Mouse (Mus musculus): ENCODE data around the gene Smarca4. TPM values are rescaled to one million over a fixed set of nuclear protein-coding genes. Genes with fewer than 3 reads are reported as not detected.
"Not testable (repeated sequence)": the region's sequence is repeated elsewhere in the genome, so short reads cannot be mapped to it uniquely, and the experiment has no call there.

The Smarca4 gene
- polyA plus RNA-seq, 1 experiment from 2014 or later: 183 TPM

DNA sequence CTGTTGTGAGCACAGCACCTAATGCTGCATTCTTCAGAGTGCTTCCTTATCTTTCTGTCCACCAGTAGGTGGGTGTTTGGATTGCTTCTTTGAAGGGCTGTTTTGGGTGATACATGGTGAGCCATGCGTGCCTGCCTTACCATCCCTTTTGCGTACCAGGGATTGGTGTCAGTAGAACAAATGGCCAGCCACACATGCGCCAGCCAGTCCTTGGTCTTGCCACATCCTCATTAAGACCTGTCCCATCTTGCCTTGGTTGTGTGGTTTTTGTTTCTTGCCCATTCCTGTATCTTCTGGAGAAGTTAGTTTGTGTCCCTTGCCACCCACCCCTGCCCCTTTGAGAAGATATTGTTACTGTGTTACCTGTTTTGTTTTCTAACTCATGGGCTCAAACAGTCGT is 64.5 kb downstream of the Smarca4 start:
- Histone ChIP-seq H3K4me3 (replicated peaks) (no peak overlapping the region), H3K27ac (no peak overlapping the region), H3K9me3 (no peaks in the 10 kb centered on the region), H3K4me2 (replicated peaks) (no peak overlapping the region), H3K36me3 (peaks cover 97% of the 10 kb centered on the region), H3K9ac (replicated peaks) (no peak overlapping the region), H3K4me1 (replicated peaks) (no peaks in the 10 kb centered on the region), H3K27me3 (no peaks in the 10 kb centered on the region)
- 96% methylated on average over 4 of the region's 4 CpGs for WGBS
- no peak for ATAC-seq

DNA sequence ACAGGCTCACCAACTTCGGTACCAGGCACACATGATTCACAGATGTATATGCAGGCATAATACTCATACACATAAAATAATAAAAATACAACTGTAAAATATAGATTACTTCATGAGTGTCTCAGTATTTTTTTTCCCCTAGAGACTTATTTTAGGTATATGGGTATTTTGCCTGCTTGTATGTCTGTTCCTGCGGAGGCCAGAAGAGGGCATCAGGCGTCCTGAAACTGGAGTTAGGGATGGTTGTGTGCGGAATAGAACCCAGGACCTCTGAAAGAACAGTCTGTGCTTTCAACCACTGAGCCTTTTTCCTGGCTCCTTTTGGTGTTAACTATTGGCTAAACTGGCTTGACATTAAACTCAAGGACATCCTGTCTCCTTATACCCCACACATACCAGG is 66.9 kb downstream of the Smarca4 start:
- no peak overlapping the region for H3K9ac ChIP-seq (replicated peaks)
- H3K4me3 ChIP-seq (replicated peaks): no peak overlapping the region
- H3K36me3 ChIP-seq: peaks cover 97% of the 10 kb centered on the region
- 86% methylated on average over 4 of the region's 4 CpGs for whole genome bisulfite sequencing
- no peak for ATAC-seq
- H3K4me2 ChIP-seq (replicated peaks): no peak overlapping the region
- H3K4me1 ChIP-seq (replicated peaks): no peaks in the 10 kb centered on the region
- no peak overlapping the region for H3K27ac ChIP-seq
- H3K27me3 ChIP-seq: no peaks in the 10 kb centered on the region
- no peaks in the 10 kb centered on the region for H3K9me3 ChIP-seq

DNA sequence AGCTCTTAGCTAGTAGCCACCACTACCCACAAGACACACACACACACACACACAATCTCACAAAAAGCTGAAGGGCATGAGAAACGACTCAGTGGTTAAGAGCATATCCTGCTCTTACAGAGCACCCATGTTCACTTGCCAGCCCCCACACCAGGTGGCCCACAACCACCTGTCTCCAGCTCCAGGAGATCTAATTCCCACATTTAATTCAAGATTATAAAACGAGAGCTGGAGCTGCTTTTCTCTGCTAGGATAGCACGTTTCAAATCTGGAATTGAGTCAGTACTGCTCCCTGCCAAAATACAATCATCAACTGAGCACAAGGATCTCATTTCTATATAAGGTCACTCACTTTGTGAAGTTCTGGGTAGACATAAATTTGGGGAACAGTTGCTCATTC is 67.9 kb downstream of the Smarca4 start:
- Histone ChIP-seq H3K4me2 (replicated peaks) (no peak overlapping the region), H3K9me3 (no peaks in the 10 kb centered on the region), H3K4me1 (replicated peaks) (no peaks in the 10 kb centered on the region), H3K9ac (replicated peaks) (no peak overlapping the region), H3K4me3 (replicated peaks) (no peak overlapping the region), H3K27me3 (no peaks in the 10 kb centered on the region), H3K27ac (no peak overlapping the region), H3K36me3 (peaks cover 97% of the 10 kb centered on the region)
- 87% methylated on average over 3 of the region's 3 CpGs for WGBS
- no peak for ATAC-seq

DNA sequence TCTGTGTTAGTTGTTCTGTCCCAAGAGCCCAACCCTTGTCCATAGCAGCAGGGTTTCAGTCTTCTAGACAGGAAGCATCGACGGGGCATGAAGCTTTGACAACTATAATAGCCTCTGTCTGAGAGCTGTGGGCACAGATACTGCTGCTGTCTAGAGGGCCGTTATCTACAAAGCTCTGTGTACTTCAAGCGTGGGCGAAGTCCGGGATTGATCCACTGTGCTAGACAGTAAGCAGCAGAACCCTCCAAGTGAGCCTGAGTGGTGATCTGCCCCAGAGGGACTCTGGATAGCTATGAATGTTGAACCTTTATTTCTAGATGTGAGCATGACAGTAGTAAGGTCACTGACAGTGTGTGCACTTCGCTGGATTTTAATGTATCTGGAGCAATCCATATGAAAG is 72.6 kb downstream of the Smarca4 start:
- H3K27me3 ChIP-seq: no peaks in the 10 kb centered on the region
- no peak overlapping the region for H3K9ac ChIP-seq (replicated peaks)
- peaks cover 97% of the 10 kb centered on the region for H3K36me3 ChIP-seq
- H3K4me2 ChIP-seq (replicated peaks): no peak overlapping the region
- H3K4me1 ChIP-seq (replicated peaks): no peaks in the 10 kb centered on the region
- no peak overlapping the region for H3K27ac ChIP-seq
- ATAC-seq: no peak
- WGBS: 90% methylated on average over 7 of the region's 7 CpGs
- no peaks in the 10 kb centered on the region for H3K9me3 ChIP-seq
- H3K4me3 ChIP-seq (replicated peaks): no peak overlapping the region

DNA sequence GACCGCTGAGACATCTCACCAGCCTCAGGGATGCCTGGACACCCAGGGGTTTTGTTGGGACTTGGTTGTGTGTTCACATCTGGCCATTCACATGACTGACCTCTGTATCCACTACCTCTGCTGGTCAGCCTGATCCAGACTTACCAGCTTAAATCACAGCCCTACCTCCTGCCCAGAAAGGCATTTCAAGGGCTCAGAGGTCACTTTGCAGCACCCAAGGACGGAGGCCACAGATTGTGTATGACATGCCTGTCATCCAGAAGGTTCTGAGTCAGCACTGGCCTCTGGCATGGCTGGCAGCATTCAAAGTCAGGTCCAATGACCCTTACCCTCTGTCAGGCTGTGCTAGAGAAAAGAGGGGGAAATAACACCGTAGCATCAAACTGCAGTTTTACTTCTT is 74.1 kb downstream of the Smarca4 start:
- no peak overlapping the region for H3K4me3 ChIP-seq (replicated peaks)
- WGBS: 95% methylated on average over 3 of the region's 3 CpGs
- H3K27me3 ChIP-seq: no peaks in the 10 kb centered on the region
- H3K27ac ChIP-seq: no peak overlapping the region
- H3K36me3 ChIP-seq: peaks cover 96% of the 10 kb centered on the region
- H3K4me1 ChIP-seq (replicated peaks): no peaks in the 10 kb centered on the region
- no peak overlapping the region for H3K9ac ChIP-seq (replicated peaks)
- no peak for ATAC-seq
- H3K4me2 ChIP-seq (replicated peaks): no peak overlapping the region
- no peaks in the 10 kb centered on the region for H3K9me3 ChIP-seq

DNA sequence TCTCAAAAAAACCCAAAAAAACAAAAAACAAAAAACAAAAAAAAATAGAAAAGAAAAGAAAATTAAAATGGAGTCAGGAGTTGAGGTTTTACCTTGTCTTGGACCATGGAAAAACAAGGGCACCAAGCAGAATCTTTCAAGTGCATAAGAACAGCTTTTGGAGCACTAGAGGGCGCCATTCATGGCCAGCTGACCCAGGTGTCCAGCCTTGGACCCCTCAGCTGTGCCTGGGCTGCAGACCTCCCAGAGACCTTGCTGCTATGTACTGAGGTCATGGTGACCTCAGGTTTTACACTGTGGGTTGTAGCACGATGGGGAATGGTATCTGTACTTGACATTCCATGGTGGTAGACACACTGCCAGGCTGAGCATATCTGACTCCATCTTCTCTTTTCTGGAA is 75.9 kb downstream of the Smarca4 start:
- Histone ChIP-seq H3K4me2 (replicated peaks) (no peak overlapping the region), H3K4me1 (replicated peaks) (no peaks in the 10 kb centered on the region), H3K27me3 (no peaks in the 10 kb centered on the region), H3K4me3 (replicated peaks) (no peak overlapping the region), H3K9me3 (no peaks in the 10 kb centered on the region), H3K27ac (no peak overlapping the region), H3K36me3 (peaks cover 96% of the 10 kb centered on the region), H3K9ac (replicated peaks) (no peak overlapping the region)
- peak; percentile 37; the same call in 1 of the 2 replicates for ATAC-seq
- 56% methylated on average over 2 of the region's 2 CpGs for WGBS

DNA sequence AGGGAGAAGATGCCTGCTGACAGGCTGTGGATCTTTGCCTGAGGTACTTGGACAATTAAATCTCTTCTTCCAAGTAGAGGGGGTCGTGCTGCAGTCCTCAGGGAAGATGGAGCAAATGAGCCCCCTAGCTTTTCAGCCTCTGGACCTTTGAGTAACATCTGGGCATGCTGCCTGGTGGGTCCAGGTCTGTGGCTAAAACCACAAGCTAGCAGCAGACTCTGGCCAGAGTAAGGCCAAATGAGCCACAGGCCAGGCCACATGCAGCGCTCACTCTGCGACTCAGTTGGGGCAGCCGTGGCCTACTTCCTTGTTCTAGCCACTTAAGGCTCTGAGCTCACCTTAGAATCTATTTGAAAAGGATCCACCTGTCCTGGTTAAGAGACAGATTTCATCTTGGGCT is 76.5 kb downstream of the Smarca4 start:
- no peak overlapping the region for H3K4me2 ChIP-seq (replicated peaks)
- no peaks in the 10 kb centered on the region for H3K4me1 ChIP-seq (replicated peaks)
- H3K27me3 ChIP-seq: no peaks in the 10 kb centered on the region
- H3K36me3 ChIP-seq: peaks cover 96% of the 10 kb centered on the region
- H3K9me3 ChIP-seq: no peaks in the 10 kb centered on the region
- H3K4me3 ChIP-seq (replicated peaks): no peak overlapping the region
- H3K9ac ChIP-seq (replicated peaks): no peak overlapping the region
- H3K27ac ChIP-seq: no peak overlapping the region
- no peak for ATAC-seq
- 97% methylated on average over 4 of the region's 4 CpGs for WGBS

DNA sequence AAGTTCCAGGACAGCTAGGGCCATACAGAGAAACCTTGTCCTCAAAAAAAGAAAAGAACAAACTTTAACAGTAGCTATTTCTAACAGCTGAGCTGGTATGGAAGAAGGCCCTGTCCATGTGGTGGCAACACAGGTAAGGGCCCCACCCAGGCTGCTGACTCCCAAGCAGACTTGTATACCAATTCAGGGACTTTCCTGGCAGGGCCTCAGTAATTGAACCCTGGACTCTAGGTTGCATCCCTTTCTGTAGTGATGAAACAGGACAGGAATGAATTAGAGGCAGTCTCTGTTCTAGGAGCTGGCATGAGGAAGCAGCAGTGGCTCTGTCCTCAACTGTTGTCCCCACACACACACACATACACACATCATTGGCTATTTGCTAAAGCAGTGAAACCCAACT is 78.1 kb downstream of the Smarca4 start:
- H3K36me3 ChIP-seq: peaks cover 93% of the 10 kb centered on the region

DNA sequence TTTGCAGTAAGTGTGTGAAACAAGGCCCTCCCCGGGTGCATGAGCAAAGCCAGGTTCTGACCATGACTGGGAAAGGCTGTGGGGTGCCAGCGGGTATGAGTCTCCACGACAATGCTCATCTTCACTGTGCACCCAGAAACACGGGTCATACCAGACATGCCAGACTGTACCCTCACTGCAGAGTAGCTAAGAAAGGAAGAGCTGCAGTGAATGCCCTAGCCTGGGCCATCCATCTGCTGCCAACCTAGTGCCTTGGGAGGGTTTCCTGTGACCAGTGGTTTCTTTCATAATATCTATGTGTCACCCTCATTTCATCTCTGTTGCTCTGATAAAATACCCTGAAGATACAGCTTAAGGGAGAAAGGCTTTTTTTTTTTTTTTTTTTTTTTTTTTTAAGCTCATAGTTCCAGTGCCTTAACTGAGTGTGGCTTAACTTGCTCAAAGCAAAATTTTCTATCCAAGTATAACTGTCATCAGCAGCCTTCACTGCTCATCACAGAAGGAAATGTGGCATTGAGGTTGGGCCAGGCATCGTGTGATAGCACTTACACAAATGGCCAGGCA is 79.3 kb downstream of the Smarca4 start:
- no peak overlapping the region for H3K27ac ChIP-seq
- H3K9me3 ChIP-seq: no peaks in the 10 kb centered on the region
- H3K4me2 ChIP-seq (replicated peaks): no peak overlapping the region
- no peak overlapping the region for H3K4me3 ChIP-seq (replicated peaks)
- H3K9ac ChIP-seq (replicated peaks): no peak overlapping the region
- H3K36me3 ChIP-seq: peaks cover 92% of the 10 kb centered on the region
- H3K4me1 ChIP-seq (replicated peaks): no peaks in the 10 kb centered on the region
- 96% methylated on average over 5 of the region's 5 CpGs for WGBS
- no peaks in the 10 kb centered on the region for H3K27me3 ChIP-seq
- no peak for ATAC-seq

More for the DNA sequence above, 78.1 kb downstream of the Smarca4 start:
- H3K27me3 ChIP-seq: no peaks in the 10 kb centered on the region
- ATAC-seq: no peak
- H3K4me1 ChIP-seq (replicated peaks): no peaks in the 10 kb centered on the region
- H3K9me3 ChIP-seq: no peaks in the 10 kb centered on the region
- H3K9ac ChIP-seq (replicated peaks): no peak overlapping the region
- no peak overlapping the region for H3K27ac ChIP-seq
- no peak overlapping the region for H3K4me3 ChIP-seq (replicated peaks)
- no peak overlapping the region for H3K4me2 ChIP-seq (replicated peaks)

DNA sequence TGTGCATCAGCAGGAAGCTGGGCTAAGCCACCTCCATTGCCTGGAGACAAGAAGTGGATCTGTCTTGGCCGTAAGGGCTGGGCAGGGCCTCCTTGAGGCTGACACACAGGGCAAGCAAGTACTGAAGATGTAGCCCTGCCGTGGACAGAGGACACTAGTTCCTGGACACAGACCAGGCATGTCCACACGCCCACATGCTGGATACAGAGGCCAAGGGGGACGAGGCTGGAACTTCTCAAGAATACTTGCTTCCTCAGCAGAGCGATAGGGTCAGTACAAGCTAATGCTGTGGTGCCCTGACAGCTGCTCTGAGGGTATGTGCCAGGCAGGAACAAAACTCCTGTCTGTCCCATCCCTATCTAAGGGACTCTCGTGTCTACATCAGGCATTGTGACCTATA is 81.2 kb downstream of the Smarca4 start:
- no peaks in the 10 kb centered on the region for H3K9me3 ChIP-seq
- no peaks in the 10 kb centered on the region for H3K4me1 ChIP-seq (replicated peaks)
- H3K4me3 ChIP-seq (replicated peaks): no peak overlapping the region
- peaks cover 95% of the 10 kb centered on the region for H3K36me3 ChIP-seq
- no peak overlapping the region for H3K4me2 ChIP-seq (replicated peaks)
- WGBS: 89% methylated on average over 6 of the region's 6 CpGs
- H3K27ac ChIP-seq: no peak overlapping the region
- ATAC-seq: no peak
- H3K9ac ChIP-seq (replicated peaks): no peak overlapping the region
- H3K27me3 ChIP-seq: no peaks in the 10 kb centered on the region

DNA sequence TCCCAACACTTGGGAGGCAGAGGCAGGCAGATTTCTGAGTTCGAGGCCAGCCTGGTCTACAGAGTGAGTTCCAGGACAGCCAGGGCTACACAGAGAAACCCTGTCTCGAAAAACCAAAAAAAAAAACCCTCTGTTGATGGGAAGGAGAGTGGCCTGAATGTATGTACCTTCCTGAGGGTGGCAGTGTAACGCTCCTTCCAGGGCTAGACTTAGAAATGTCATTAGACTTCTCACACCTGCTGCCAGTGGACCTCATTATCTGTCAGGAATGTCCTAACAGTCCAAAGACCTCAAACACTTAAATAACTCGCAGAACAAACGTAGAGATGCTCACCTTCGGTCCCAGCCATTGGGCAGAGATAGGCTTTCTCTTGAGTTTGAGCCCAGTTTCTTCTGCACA is 83.3 kb downstream of the Smarca4 start:
- peaks cover 95% of the 10 kb centered on the region for H3K36me3 ChIP-seq
- H3K9ac ChIP-seq (replicated peaks); H3K4me3 ChIP-seq (replicated peaks); H3K27ac ChIP-seq; H3K27me3 ChIP-seq; H3K4me2 ChIP-seq (replicated peaks); H3K4me1 ChIP-seq (replicated peaks); H3K9me3 ChIP-seq; ATAC-seq: not testable (repeated sequence)
- 95% methylated on average over 6 of the region's 6 CpGs for WGBS

DNA sequence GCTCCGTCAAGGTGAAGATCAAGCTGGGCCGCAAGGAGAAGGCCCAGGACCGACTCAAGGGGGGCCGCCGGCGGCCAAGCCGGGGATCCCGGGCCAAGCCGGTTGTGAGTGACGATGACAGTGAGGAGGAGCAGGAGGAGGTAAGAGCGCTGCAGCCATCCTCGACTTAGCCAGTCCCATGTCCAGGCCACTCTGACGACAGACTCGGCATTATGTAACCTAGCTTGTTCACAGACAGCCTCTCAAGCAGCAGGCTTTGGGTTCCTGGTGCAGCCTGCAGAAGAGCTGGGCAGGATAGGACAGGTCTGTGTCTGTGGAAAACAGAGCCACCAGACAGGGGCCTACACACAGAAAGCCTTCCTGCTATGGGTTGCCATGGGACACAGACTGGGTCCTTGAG is 85.1 kb downstream of the Smarca4 start:
- Histone ChIP-seq H3K9me3 (no peaks in the 10 kb centered on the region), H3K27ac (no peak overlapping the region), H3K4me1 (replicated peaks) (no peaks in the 10 kb centered on the region), H3K27me3 (no peaks in the 10 kb centered on the region), H3K4me3 (replicated peaks) (no peak overlapping the region), H3K4me2 (replicated peaks) (no peak overlapping the region), H3K9ac (replicated peaks) (no peak overlapping the region), H3K36me3 (peaks cover 95% of the 10 kb centered on the region)
- WGBS: 95% methylated on average over 14 of the region's 14 CpGs
- ATAC-seq: no peak

DNA sequence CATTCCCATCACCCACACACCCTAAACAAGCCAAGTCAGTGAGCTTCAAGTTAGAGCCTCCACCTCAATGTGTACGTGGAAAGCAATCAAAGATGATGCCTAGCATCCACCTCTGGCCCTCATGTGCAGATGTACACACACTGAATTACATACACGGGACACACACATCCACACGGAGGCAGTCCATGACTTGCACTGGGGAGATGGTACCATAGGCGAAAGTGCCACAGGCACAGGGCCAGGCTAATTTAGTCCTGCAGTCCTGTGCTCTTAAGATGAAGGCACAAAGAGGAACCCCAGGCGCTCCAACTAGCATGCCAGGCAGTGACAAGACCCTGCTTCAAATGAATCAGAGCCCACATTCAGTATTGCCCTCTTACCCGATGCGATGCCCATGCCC is 87.5 kb downstream of the Smarca4 start:
- 98% methylated on average over 7 of the region's 7 CpGs for WGBS
- Histone ChIP-seq H3K9ac (replicated peaks) (no peak overlapping the region), H3K4me3 (replicated peaks) (no peak overlapping the region), H3K4me2 (replicated peaks) (no peak overlapping the region), H3K27me3 (no peaks in the 10 kb centered on the region), H3K9me3 (0 out of 2 replicates have a peak, but pooled peaks cover 5% of the 10 kb centered on the region), H3K36me3 (peaks cover 97% of the 10 kb centered on the region), H3K4me1 (replicated peaks) (no peaks in the 10 kb centered on the region), H3K27ac (no peak overlapping the region)
- no peak for ATAC-seq
